Mouse (Mus musculus): ENCODE results near the gene Slc36a1. TPM values are rescaled to one million over a fixed set of nuclear protein-coding genes. Genes with fewer than 3 reads are reported as not detected.

Slc36a1 gene
- total RNA-seq, 2 experiments from 2014 or later: 59.3 to 61.5 TPM

GRCm38 (mm10) chr11:55264318-55264717 is 60.2 kb downstream of the Slc36a1 start:
- DNase-seq (ENCODE audit: extremely low spot score in 1 of 2, low spot score in 1 of 2): no peak

- DNase-seq (ENCODE audit: extremely low spot score in 1 of 2, low spot score in 1 of 2): no peak
These were observed 61.5 kb downstream of the Slc36a1 start for GRCm38 (mm10) chr11:55265647-55266046.

DNA sequence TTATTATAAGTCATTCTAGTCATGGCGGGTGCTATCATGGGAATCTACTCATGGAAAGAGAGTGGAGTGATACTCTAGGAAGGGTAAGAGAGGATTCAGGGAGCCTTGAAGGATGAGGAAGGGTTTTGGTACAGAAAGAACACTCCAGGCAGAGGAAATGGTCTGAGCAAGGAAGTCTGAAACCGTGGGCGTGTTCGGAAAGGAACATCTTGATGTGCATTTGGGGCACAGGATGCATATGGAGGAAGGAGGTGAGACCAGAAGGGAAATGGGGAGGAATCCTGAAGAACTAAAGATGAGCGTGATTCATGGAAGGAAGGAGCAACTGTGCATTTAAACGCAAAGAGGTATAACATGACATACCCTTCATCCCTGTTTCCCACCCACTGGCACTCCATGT is 64.4 kb downstream of the Slc36a1 start:
- no peak for DNase-seq (ENCODE audit: extremely low spot score in 1 of 2, low spot score in 1 of 2)

DNA sequence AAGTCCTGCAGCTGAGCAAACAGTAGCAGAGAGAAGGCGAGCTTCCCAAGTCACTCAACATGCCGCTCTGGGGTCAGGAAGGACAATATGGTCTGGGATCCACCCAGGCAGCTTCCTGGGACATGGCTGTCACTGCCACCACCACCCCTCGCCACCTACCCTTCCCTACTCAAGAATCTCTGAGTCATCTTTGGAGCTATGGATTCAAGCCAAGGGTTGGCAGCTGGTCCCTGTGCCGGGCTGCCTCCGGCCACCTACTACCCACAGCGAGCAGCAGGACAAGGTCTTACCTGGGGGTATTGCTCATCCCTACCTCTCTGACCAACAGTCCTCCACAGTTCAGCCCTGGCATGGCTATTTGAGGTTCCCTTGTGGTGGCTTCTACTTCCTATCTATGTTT is 70.6 kb downstream of the Slc36a1 start:
- no peak for DNase-seq (ENCODE audit: extremely low spot score in 1 of 2, low spot score in 1 of 2)

Other genes with a start within 250 kb of the Slc36a1 start
- gene Tnip1, start 241.4 kb upstream of the Slc36a1 start, total RNA-seq (2021): 10 to 100 TPM; 33.1 to 38.0 TPM
- 10 to 100 TPM; 95.7 to 97.1 TPM for gene Anxa6, start 170.9 kb upstream of the Slc36a1 start, total RNA-seq (2021)
- gene Ccdc69, start 126.2 kb upstream of the Slc36a1 start, total RNA-seq (2021): under 1 TPM; 0.37 to 0.52 TPM
- gene Gm2a, start 106.2 kb upstream of the Slc36a1 start, total RNA-seq (2021): 10 to 100 TPM; 38.7 to 42.5 TPM
- not detected for gene Slc36a3, start 52.6 kb upstream of the Slc36a1 start, total RNA-seq (2021)
- gene Slc36a2, start 19.3 kb upstream of the Slc36a1 start, total RNA-seq (2021): under 1 TPM in 1 of 2 experiments, not detected in 1; 0.10 TPM
- under 1 TPM; 0.44 to 0.63 TPM for gene Fat2, start 132.2 kb downstream of the Slc36a1 start, total RNA-seq (2021)
- gene Sparc, start 218.8 kb downstream of the Slc36a1 start, total RNA-seq (2021): 100 to 1,000 TPM; 360 to 421 TPM

All from layer of hippocampus, postnatal 25 days (tissue).